Mouse (Mus musculus): ENCODE data around the gene Gm9736. TPM values are rescaled to one million over a fixed set of nuclear protein-coding genes. Genes with fewer than 3 reads are reported as not detected.
"Not testable (repeated sequence)": the region's sequence is repeated elsewhere in the genome, so short reads cannot be mapped to it uniquely, and the experiment has no call there.

The Gm9736 gene
- polyA plus RNA-seq, 1 experiment, result not detected

- DNase-seq; H3K4me1 ChIP-seq (ENCODE audit: control insufficient read depth, insufficient read depth, low read length): not testable (repeated sequence)
- WGBS, result no CpG with 5 or more reads among the region's 1 CpGs
Measured at GRCm38 (mm10) chr10:77771225-77771624, 20.1 kb upstream of the Gm9736 start, which contains the start of gene Gm3238. TSS of gene Gm3238 (minus strand) at chr10:77771325.

DNA sequence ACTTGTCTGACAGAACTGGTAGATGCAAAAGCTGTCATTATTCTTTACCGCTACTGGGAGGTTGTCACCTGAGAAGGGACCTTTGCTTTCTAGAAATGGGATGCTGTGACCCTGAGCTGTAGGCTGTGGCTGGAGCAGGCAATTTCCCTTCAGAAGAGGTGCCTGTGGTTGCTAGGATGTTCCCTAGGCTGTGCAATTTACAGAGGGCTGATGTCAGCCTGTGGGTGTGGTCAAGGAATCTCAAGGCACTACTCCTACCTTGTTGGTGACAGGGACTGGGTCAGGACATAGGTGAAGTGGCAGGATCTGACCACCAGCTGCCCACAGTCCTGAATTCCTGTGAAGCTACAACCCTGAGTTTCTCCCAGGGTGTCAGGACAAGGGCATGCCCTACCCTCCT lies 18.6 kb upstream of the Gm9736 start:
- Histone ChIP-seq H3K4me3 (replicated peaks; ENCODE audit: insufficient read depth, low read depth, low read length) (no peak overlapping the region), H3K4me1 (ENCODE audit: control insufficient read depth, insufficient read depth, low read length) (no peaks in the 10 kb centered on the region), H3K27ac (ENCODE audit: insufficient read depth, low read length) (no peak overlapping the region), H3K27me3 (ENCODE audit: control insufficient read depth, insufficient read depth, low read length) (no peaks in the 10 kb centered on the region)
- no peak for TF ChIP-seq CTCF (IDR thresholded peaks at IDR 0.05; ENCODE audit: borderline replicate concordance, insufficient read depth, low read depth, low read length)
- TF ChIP-seq POLR2A (IDR thresholded peaks at IDR 0.05; ENCODE audit: borderline replicate concordance, insufficient read depth, low read length), result no peak
- WGBS, result 96% methylated on average over 1 of the region's 1 CpGs
- no peak for DNase-seq

More at GRCm38 (mm10) chr10:77771225-77771624, 20.1 kb upstream of the Gm9736 start, which contains the start of gene Gm3238:
- H3K27me3 ChIP-seq (ENCODE audit: control insufficient read depth, insufficient read depth, low read length); H3K4me3 ChIP-seq (replicated peaks; ENCODE audit: insufficient read depth, low read depth, low read length); H3K27ac ChIP-seq (ENCODE audit: insufficient read depth, low read length): not testable (repeated sequence)

DNA sequence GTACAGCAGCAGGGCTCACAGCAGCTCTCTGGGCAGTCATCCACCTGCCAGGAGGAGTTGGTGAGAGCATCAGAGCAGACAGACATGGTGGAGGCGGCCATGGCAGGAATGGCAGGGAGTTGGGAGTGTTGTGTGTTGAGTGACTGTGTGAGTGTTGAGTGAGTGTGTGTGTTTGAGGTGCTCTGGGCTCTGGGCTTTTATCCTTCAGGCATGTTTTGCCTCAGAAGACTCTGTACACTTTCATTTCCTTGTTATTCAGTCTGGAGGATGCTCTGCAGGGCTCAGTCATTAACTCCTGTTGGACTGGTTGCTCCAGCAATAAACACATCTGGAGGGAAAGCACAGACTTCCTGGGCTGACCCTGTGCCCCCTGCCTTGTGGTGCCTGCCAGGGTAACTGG lies 8.4 kb upstream of the Gm9736 start, which contains the start of gene Gm3233:
Gene Gm3233, minus strand, starts transcription at position 101 of the 400 bp plus-strand sequence.
- H3K27me3 ChIP-seq (ENCODE audit: control insufficient read depth, insufficient read depth, low read length); H3K27ac ChIP-seq (ENCODE audit: insufficient read depth, low read length); H3K4me3 ChIP-seq (replicated peaks; ENCODE audit: insufficient read depth, low read depth, low read length); H3K4me1 ChIP-seq (ENCODE audit: control insufficient read depth, insufficient read depth, low read length); DNase-seq: not testable (repeated sequence)
- 33% methylated on average over 1 of the region's 1 CpGs for WGBS

GRCm38 (mm10) chr10:77753448-77753847 lies 2.3 kb upstream of the Gm9736 start:
- H3K4me3 ChIP-seq (replicated peaks; ENCODE audit: insufficient read depth, low read depth, low read length), result no peak overlapping the region
- H3K27me3 ChIP-seq (ENCODE audit: control insufficient read depth, insufficient read depth, low read length), result no peaks in the 10 kb centered on the region
- no peak overlapping the region for H3K27ac ChIP-seq (ENCODE audit: insufficient read depth, low read length)
- no peak for TF ChIP-seq CTCF (IDR thresholded peaks at IDR 0.05; ENCODE audit: borderline replicate concordance, insufficient read depth, low read depth, low read length)
- TF ChIP-seq POLR2A (IDR thresholded peaks at IDR 0.05; ENCODE audit: borderline replicate concordance, insufficient read depth, low read length), result no peak
- DNase-seq, result no peak
- no peaks in the 10 kb centered on the region for H3K4me1 ChIP-seq (ENCODE audit: control insufficient read depth, insufficient read depth, low read length)

DNA sequence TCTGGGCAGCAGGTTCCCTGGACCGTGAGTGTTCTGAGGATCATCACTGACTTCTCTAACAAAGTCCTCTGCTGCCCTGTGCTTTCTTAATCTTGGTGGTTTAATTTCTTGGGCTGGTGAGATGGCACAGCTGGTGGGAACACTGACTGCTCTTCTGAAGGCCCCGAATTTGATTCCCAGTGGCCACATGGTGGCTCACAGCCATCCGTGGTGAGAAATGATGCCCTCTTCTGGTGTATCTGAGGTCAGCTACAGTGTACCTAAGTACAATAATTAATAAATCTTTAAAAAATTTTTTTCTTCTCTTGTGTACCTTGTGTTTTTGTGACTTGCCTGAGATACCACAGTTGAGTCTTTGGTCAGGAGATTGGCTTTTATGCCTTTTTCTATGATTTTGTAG lies 1.2 kb upstream of the Gm9736 start:
- WGBS, result 69% methylated on average over 3 of the region's 3 CpGs
- H3K4me3 ChIP-seq (replicated peaks; ENCODE audit: insufficient read depth, low read depth, low read length); H3K4me1 ChIP-seq (ENCODE audit: control insufficient read depth, insufficient read depth, low read length); H3K27ac ChIP-seq (ENCODE audit: insufficient read depth, low read length); DNase-seq; H3K27me3 ChIP-seq (ENCODE audit: control insufficient read depth, insufficient read depth, low read length): not testable (repeated sequence)

DNA sequence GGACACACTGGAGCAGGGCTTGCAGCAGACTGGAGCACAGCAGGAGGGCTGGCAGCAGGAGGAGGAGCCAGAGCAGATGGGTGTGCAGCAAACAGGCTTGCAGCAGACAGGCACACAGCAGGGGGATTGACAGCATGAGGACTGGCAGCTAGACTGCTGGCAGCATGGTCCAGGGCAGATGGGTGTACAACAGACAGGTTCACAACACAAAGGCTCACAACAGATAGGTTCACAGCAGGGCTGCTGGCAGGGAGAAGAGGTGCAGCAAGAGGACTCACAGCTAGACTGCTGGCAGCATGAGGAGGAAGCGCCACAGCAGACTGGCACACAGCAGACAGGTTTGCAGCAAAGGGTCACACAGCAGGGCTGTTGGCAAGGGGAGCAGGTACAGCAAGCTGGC lies 468 bp downstream of the Gm9736 start:
- H3K27me3 ChIP-seq (ENCODE audit: control insufficient read depth, insufficient read depth, low read length); H3K27ac ChIP-seq (ENCODE audit: insufficient read depth, low read length); H3K4me1 ChIP-seq (ENCODE audit: control insufficient read depth, insufficient read depth, low read length); H3K4me3 ChIP-seq (replicated peaks; ENCODE audit: insufficient read depth, low read depth, low read length): not testable (repeated sequence)
- 0% methylated on average over 1 of the region's 1 CpGs for WGBS
- DNase-seq, result peak; percentile 18 to 33

- not testable (repeated sequence) for H3K27ac ChIP-seq (ENCODE audit: insufficient read depth, low read length); H3K4me1 ChIP-seq (ENCODE audit: control insufficient read depth, insufficient read depth, low read length); H3K27me3 ChIP-seq (ENCODE audit: control insufficient read depth, insufficient read depth, low read length); H3K4me3 ChIP-seq (replicated peaks; ENCODE audit: insufficient read depth, low read depth, low read length)
- DNase-seq, result peak in 1 of 2 experiments; percentile 18
- 35% methylated on average over 5 of the region's 5 CpGs for WGBS
Measured at GRCm38 (mm10) chr10:77741924-77742688, 9.0 kb downstream of the Gm9736 start, which contains the start of gene Gm18596. TSS of gene Gm18596 (minus strand) at chr10:77742638.

DNA sequence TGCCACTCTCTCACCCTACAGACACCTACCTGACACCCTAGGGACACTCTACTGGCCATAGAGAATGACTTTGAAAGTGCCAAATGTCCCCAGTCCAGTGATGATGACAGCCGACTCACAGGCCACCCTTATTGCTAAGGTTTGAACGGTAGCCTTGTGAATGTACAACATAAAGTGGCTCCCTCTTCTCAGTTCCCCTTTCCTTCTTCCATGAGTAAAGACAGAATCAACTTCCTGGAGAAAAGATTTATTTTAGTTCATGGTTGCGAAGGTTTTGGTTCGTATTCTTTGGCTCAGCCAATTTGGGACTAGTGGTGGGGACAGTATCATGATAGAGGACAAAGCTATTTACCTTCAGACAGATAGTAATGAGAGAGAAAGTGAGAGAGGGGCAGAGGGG lies 12.2 kb downstream of the Gm9736 start:
- Histone ChIP-seq H3K4me1 (ENCODE audit: control insufficient read depth, insufficient read depth, low read length) (no peaks in the 10 kb centered on the region), H3K27ac (ENCODE audit: insufficient read depth, low read length) (no peak overlapping the region), H3K27me3 (ENCODE audit: control insufficient read depth, insufficient read depth, low read length) (no peaks in the 10 kb centered on the region), H3K4me3 (replicated peaks; ENCODE audit: insufficient read depth, low read depth, low read length) (no peak overlapping the region)
- DNase-seq, result no peak
- WGBS, result 91% methylated on average over 4 of the region's 4 CpGs
- TF ChIP-seq CTCF (IDR thresholded peaks at IDR 0.05; ENCODE audit: borderline replicate concordance, insufficient read depth, low read depth, low read length), result no peak
- no peak for TF ChIP-seq POLR2A (IDR thresholded peaks at IDR 0.05; ENCODE audit: borderline replicate concordance, insufficient read depth, low read length)

DNA sequence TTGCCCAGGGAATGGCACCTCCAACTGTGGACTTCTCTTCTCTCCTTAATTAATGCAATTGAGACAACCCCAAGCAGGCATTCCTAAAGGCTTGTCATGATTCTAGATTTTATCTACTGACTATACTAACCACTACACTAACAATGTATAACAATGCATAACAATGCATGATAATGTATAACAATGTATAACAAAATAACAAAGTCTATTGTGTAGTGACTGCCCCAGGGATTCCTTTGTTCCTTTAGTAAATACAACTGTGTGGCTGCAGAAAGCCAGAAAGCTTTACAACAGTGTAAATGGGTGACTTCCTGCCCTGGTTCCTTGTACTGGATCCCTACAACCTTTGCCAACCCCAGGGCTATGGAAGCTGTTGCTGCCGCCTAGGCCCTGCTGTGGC lies 15.2 kb downstream of the Gm9736 start:
- TF ChIP-seq POLR2A (IDR thresholded peaks at IDR 0.05; ENCODE audit: borderline replicate concordance, insufficient read depth, low read length) (no peak), CTCF (IDR thresholded peaks at IDR 0.05; ENCODE audit: borderline replicate concordance, insufficient read depth, low read depth, low read length) (no peak)
- no peak overlapping the region for H3K27ac ChIP-seq (ENCODE audit: insufficient read depth, low read length)
- DNase-seq, result no peak
- WGBS, result 84% methylated on average over 1 of the region's 1 CpGs
- no peaks in the 10 kb centered on the region for H3K27me3 ChIP-seq (ENCODE audit: control insufficient read depth, insufficient read depth, low read length)
- H3K4me1 ChIP-seq (ENCODE audit: control insufficient read depth, insufficient read depth, low read length), result no peaks in the 10 kb centered on the region
- H3K4me3 ChIP-seq (replicated peaks; ENCODE audit: insufficient read depth, low read depth, low read length), result no peak overlapping the region

Measured in cerebellum, adult 2 months (tissue).